Mouse (Mus musculus) stomach, embryonic 14.5 days (tissue): Measurements from ENCODE around the gene Pex14. TPM values are rescaled to one million over a fixed set of nuclear protein-coding genes. Genes with fewer than 3 reads are reported as not detected.
"Not testable (repeated sequence)": the region's sequence is repeated elsewhere in the genome, so short reads cannot be mapped to it uniquely, and the experiment has no call there.

Experiments
- ATAC-seq: fragments of 200-750 bp; cut with Nextera tagmentation; 2 replicates; pipeline ENCODE4 v1.8.0; 2017; ENCODE audit warnings: low read depth, moderate TSS enrichment; ENCODE audit not compliant: insufficient number of reproducible peaks, insufficient read depth, low FRiP score
- H3K27ac ChIP-seq: fragments of 300-500 bp; sonication (generic); 2 replicates; pipeline ENCODE4 v1.5.1; 2014; ENCODE audit warnings: mild to moderate bottlenecking, low read length, moderate library complexity, mixed read lengths
- H3K27me3 ChIP-seq: fragments of 300-500 bp; sonication (generic); 2 replicates; pipeline ENCODE4 v1.6.1; 2014; ENCODE audit warnings: low read length, control low read depth, mixed read lengths; ENCODE audit not compliant: control insufficient read depth, insufficient read depth
- H3K36me3 ChIP-seq: fragments of 300-500 bp; sonication (generic); 2 replicates; pipeline ENCODE4 v1.6.1; 2014; ENCODE audit warnings: mild to moderate bottlenecking, control low read depth, low read length, moderate library complexity, mixed read lengths; ENCODE audit not compliant: control insufficient read depth, insufficient read depth
- H3K4me1 ChIP-seq: fragments of 300-500 bp; sonication (generic); 2 replicates; pipeline ENCODE4 v1.6.1; 2014; ENCODE audit warnings: low read length, control low read depth, mixed read lengths; ENCODE audit not compliant: control insufficient read depth, insufficient read depth
- H3K4me2 ChIP-seq: fragments of 300-500 bp; sonication (generic); replicated peaks from 2 replicates; pipeline ENCODE4 v1.6.1; 2014; ENCODE audit warnings: low read depth, low read length, control low read depth
- H3K4me3 ChIP-seq: fragments of 300-500 bp; sonication (generic); 2 replicates; pipeline ENCODE4 v1.5.1; 2014; ENCODE audit warnings: low read depth, low read length, control low read depth
- H3K9ac ChIP-seq: fragments of 300-500 bp; sonication (generic); replicated peaks from 2 replicates; pipeline ENCODE4 v1.6.1; 2014; ENCODE audit warnings: low read depth, mild to moderate bottlenecking, control low read depth, low read length, moderate library complexity, mixed read lengths
- H3K9me3 ChIP-seq: fragments of 300-500 bp; sonication (generic); 2 replicates; pipeline ENCODE4 v1.6.1; 2016; ENCODE audit warnings: low read depth, low read length, control low read depth; ENCODE audit not compliant: control insufficient read depth
- WGBS: fragments of 180-500 bp; shearing (Covaris S2); extraction: QIAGEN DNeasy Blood & Tissue Kit; methylation state at CpG from one replicate; pipeline ENCODE4 v1.1.7; 2014; 5-methylcytosine and 5-hydroxymethylcytosine counted together
- polyA plus RNA-seq: library from polyadenylated mRNA; unstranded; fragments of >200 nt; fragmentation: Nextera tagmentation; extraction: Ambion mirVana; gene quantifications from 2 replicates; pipeline ENCODE4 v1.2.1, GENCODE M21; 2014

The Pex14 gene
- polyA plus RNA-seq, 1 experiment from 2014 or later = 40.0 TPM

GRCm38 (mm10) chr4:149126115-149126509, 26.4 kb upstream of the Pex14 start:
- Histone ChIP-seq H3K4me2 (no peak overlapping the region), H3K27me3 (no peaks in the 10 kb centered on the region), H3K27ac (no peak overlapping the region; the same call in 1 of the 2 replicates), H3K9ac (no peak overlapping the region), H3K36me3 (peaks cover 7% of the 10 kb centered on the region), H3K4me3 (no peak overlapping the region), H3K4me1 (0 out of 2 replicates have a peak, but pooled peaks cover 4% of the 10 kb centered on the region), H3K9me3 (no peaks in the 10 kb centered on the region)
- WGBS = 35% methylated on average over 6 of the region's 6 CpGs
- no peak for ATAC-seq

DNA sequence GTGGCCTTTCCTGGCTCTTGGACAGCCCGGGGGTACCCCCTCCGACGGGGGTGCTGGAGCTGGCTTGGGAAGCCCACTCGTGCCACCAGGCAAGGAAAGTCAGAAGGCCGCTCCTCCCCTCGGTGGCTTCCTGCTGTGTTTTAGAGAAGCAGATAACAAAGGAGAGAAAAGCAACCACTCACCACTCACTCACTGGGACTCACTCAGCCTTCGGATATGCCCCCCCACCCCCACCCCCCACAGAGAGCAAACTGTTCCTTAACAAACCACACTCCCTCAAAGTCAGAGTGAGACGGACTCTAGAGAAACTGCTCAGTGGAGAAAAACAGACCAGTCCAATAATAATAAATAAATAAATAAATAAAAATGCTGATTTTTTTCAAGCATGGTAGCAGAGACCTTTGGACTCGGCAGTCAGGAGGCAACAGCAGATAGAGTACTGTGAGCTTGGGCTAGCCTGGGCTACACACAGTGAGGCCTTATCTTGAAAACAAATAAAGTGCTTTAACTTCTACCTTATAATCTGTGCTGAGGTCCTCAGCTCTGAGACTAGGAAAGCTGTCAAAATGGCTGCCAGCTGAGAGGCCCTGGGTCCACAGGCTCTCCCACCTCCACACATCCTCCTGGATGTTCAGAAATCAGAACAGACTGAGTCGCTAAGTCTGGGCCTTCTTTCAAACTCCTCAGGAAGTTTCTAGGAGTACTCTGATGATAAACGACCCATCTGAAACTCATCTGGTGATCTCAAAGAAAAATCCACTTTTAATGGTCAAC, 25.9 kb upstream of the Pex14 start:
- H3K4me1 ChIP-seq = 0 out of 2 replicates have a peak, but pooled peaks cover 4% of the 10 kb centered on the region
- no peak overlapping the region for H3K4me3 ChIP-seq
- 57% methylated on average over 11 of the region's 11 CpGs for WGBS
- peaks cover 3% of the 10 kb centered on the region for H3K36me3 ChIP-seq
- no peaks in the 10 kb centered on the region for H3K27me3 ChIP-seq
- H3K4me2 ChIP-seq = no peak overlapping the region
- no peak overlapping the region for H3K9ac ChIP-seq
- no peaks in the 10 kb centered on the region for H3K9me3 ChIP-seq
- H3K27ac ChIP-seq = peak overlapping the region; percentile 22; the same call in 1 of the 2 replicates
- no peak for ATAC-seq

GRCm38 (mm10) chr4:149123432-149123831, 23.8 kb upstream of the Pex14 start:
- Histone ChIP-seq H3K9ac (no peak overlapping the region), H3K27me3 (no peaks in the 10 kb centered on the region), H3K9me3 (no peaks in the 10 kb centered on the region), H3K27ac (no peak overlapping the region), H3K4me1 (0 out of 2 replicates have a peak, but pooled peaks cover 4% of the 10 kb centered on the region), H3K4me3 (no peak overlapping the region), H3K4me2 (no peak overlapping the region), H3K36me3 (no peaks in the 10 kb centered on the region; the same call in 1 of the 2 replicates)
- WGBS = 66% methylated on average over 5 of the region's 5 CpGs
- peak; percentile 51; the same call in 1 of the 2 replicates for ATAC-seq

DNA sequence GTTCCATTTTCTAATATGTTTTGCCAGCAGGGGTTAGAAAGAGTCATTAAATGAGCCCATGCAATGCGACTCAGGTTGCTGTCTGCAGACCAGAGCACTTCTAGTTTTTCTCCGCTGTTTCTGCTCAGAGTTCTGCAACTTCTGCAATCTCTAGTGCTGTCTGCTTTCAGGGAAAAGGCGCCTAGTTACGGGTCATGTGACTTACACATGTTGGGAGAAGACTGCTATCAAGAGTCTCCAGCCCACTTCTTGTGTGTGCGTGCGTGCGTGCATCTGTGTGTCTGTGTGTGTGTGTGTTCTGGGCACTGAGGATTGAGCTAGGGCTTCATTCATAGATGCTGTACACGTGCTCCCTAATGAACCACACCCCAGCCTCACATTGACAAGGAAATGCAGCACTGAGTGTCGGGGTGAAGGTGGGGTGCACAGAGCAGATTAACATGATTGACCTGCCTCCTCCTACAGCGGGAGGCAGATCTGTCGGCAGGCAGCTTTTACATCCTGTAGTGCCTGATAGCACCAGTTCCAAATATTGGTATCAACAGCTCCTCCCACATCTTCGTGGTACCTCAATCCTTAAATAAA, 20.4 kb upstream of the Pex14 start:
- H3K9ac ChIP-seq, ATAC-seq, H3K36me3 ChIP-seq, H3K27me3 ChIP-seq, H3K9me3 ChIP-seq, H3K4me1 ChIP-seq, H3K4me2 ChIP-seq, H3K4me3 ChIP-seq, H3K27ac ChIP-seq: not testable (repeated sequence)
- WGBS = 81% methylated on average over 12 of the region's 12 CpGs

- H3K4me1 ChIP-seq = peaks cover 6% of the 10 kb centered on the region
- no peak within 1 kb of the TSS for H3K27ac ChIP-seq
- peak within 1 kb of the TSS; percentile 72 for H3K9ac ChIP-seq
- H3K9me3 ChIP-seq = no peaks in the 10 kb centered on the region
- peak within 1 kb of the TSS; percentile 85 for H3K4me3 ChIP-seq
- peak; percentile 83; the same call in 1 of the 2 replicates for ATAC-seq
- no peaks in the 10 kb centered on the region for H3K27me3 ChIP-seq
- H3K36me3 ChIP-seq = peaks cover 6% of the 10 kb centered on the region; the same call in 1 of the 2 replicates
- H3K4me2 ChIP-seq = peak within 1 kb of the TSS; percentile 94
- under 1% methylated on average over 35 of the region's 35 CpGs for WGBS
Observed at GRCm38 (mm10) chr4:149103875-149104561, 4.3 kb upstream of the Pex14 start, which contains the start of gene Dffa. Gene Dffa, plus strand, starts transcription at chr4:149104146.

DNA sequence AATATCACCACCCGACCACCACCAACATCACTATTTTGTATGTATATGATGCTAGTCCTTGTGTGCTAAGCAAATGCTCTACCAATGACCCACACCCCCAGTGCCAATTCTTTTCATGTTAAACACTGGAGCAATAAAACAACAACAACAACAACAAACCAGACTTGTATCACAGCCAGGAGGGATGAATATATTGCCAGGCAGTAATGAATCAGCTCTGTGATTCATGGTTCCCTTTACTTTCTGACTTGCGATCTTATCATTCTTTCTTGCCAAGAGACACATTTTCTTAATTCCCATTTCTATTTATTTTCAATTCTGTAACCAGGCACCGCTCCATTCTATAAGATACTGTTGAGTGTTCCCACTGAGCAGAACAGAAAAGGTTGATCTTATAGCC, 1.8 kb upstream of the Pex14 start:
- Histone ChIP-seq H3K9ac (no peak overlapping the region), H3K27me3 (no peaks in the 10 kb centered on the region), H3K27ac (no peak overlapping the region), H3K9me3 (no peaks in the 10 kb centered on the region), H3K4me2 (no peak overlapping the region), H3K36me3 (peaks cover 4% of the 10 kb centered on the region; the same call in 1 of the 2 replicates), H3K4me1 (peaks cover 16% of the 10 kb centered on the region), H3K4me3 (no peak overlapping the region)
- ATAC-seq = no peak
- WGBS = 82% methylated on average over 3 of the region's 3 CpGs

GRCm38 (mm10) chr4:149100449-149100848, 773 bp upstream of the Pex14 start:
- H3K4me3 ChIP-seq, H3K9ac ChIP-seq, ATAC-seq, H3K9me3 ChIP-seq, H3K4me2 ChIP-seq, H3K36me3 ChIP-seq, H3K27me3 ChIP-seq, H3K27ac ChIP-seq: not testable (repeated sequence)
- peaks cover 16% of the 10 kb centered on the region for H3K4me1 ChIP-seq
- 88% methylated on average over 12 of the region's 12 CpGs for WGBS

DNA sequence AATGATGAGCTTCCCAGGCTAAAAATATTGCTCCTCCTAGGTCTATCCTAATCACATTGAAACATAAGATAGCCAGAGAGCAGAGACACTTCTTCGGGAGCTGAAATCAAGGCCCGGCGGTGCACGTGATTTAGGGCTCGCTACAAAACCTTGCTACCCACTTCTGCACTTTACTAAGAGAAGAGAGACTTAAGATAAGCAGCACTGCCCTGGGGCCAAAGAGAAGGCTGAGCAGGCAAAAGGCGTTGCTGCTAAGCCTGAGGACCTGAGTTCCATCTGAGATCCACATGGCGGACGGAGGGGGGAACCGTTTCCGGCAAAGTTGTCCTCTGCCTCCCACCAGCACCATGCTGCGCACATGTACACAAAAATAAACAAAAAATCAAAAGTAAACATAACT, 1.1 kb downstream of the Pex14 start:
- Histone ChIP-seq H3K9ac (peak overlapping the region; percentile 82), H3K27ac (no peak overlapping the region)
- WGBS = 13% methylated on average over 11 of the region's 11 CpGs

More for the DNA sequence above, 1.1 kb downstream of the Pex14 start:
- Histone ChIP-seq H3K4me2 (peak overlapping the region; percentile 90), H3K4me3 (peak overlapping the region; percentile 99), H3K4me1 (peaks cover 10% of the 10 kb centered on the region), H3K27me3 (no peaks in the 10 kb centered on the region), H3K36me3 (no peaks in the 10 kb centered on the region), H3K9me3 (no peaks in the 10 kb centered on the region)
- ATAC-seq = no peak
